Mouse (Mus musculus) stomach, postnatal 0 days (tissue): ENCODE results near the gene Sytl3.

Experiments
- CTCF ChIP-seq: IDR thresholded peaks from 2 replicates; pipeline ENCODE4 v1.5.1; 2016; ENCODE audit warnings: antibody characterized with exemption, low read depth, mild to moderate bottlenecking, moderate library complexity
- EP300 ChIP-seq: optimal IDR thresholded peaks from 2 replicates; pipeline ENCODE3; 2016; ENCODE audit warnings: antibody characterized with exemption

DNA sequence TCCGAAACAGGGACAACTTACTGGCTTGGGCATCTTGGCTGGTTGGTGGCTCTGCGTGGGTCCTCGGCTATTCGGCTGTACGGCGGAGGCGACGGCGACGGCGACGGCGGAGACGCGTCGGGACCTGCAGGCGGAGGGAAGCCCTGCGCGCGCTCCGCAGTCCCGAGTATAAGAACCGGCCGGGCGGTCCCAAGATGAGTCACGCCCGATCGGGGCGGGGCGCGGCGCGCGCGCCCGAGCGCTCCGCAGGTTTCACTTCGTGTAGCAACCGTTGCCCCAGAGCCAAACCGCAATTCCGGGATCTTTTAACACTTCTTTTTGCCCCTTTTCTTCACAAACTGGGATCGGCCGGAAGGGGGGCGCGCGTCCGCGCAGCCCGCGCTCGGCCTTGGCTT, 123.7 kb downstream of the Sytl3 start, which contains the start of gene Ezr:
- TF ChIP-seq CTCF: no peak
- no peak for TF ChIP-seq EP300
